Mouse (Mus musculus): ENCODE data around the gene Slc37a1.

GRCm38 (mm10) chr17:31339769-31340168, 53.2 kb downstream of the Slc37a1 start:
- TF ChIP-seq CTCF (IDR thresholded peaks at IDR 0.05; ENCODE audit: extremely low read depth, insufficient read depth, low read length) (no peak), POLR2A (IDR thresholded peaks at IDR 0.05; ENCODE audit: extremely low read depth, insufficient read depth, low read length) (no peak)

Measured in cortical plate, adult 2 months (tissue).